Mouse (Mus musculus) forebrain, postnatal 0 days (tissue): ENCODE results near the gene Hist1h2ao. TPM values are rescaled to one million over a fixed set of nuclear protein-coding genes. Genes with fewer than 3 reads are reported as not detected.
"Not testable (repeated sequence)": the region's sequence is repeated elsewhere in the genome, so short reads cannot be mapped to it uniquely, and the experiment has no call there.

ENCODE experiments used
- ATAC-seq: fragments of 200-750 bp; cut with Nextera tagmentation; 2 replicates; pipeline ENCODE4 v1.8.0; 2017; ENCODE audit warnings: mild to moderate bottlenecking, moderate library complexity
- DNase-seq: peaks from one replicate; pipeline ENCODE4 v3.0.0-alpha.2; 2015
- H3K27ac ChIP-seq: fragments of 300-500 bp; sonication (generic); 2 replicates; pipeline ENCODE4 v1.5.1; 2014; ENCODE audit warnings: low read depth, mild to moderate bottlenecking, antibody characterized with exemption, low read length, moderate library complexity, mixed read lengths
- H3K27me3 ChIP-seq: fragments of 300-500 bp; sonication (generic); 2 replicates; pipeline ENCODE4 v1.6.1; 2014; ENCODE audit warnings: mild to moderate bottlenecking, low read length, mixed read lengths; ENCODE audit not compliant: insufficient read depth
- H3K36me3 ChIP-seq: fragments of 300-500 bp; sonication (generic); 2 replicates; pipeline ENCODE4 v1.6.1; 2014; ENCODE audit warnings: mild to moderate bottlenecking, moderate library complexity; ENCODE audit not compliant: insufficient read depth
- H3K4me1 ChIP-seq: fragments of 300-500 bp; sonication (generic); 2 replicates; pipeline ENCODE4 v1.6.1; 2014; ENCODE audit warnings: antibody characterized with exemption; ENCODE audit not compliant: insufficient read depth
- H3K4me2 ChIP-seq: fragments of 300-500 bp; sonication (generic); 2 replicates; pipeline ENCODE4 v1.6.1; 2014; ENCODE audit warnings: low read depth, mild to moderate bottlenecking, moderate library complexity
- H3K4me3 ChIP-seq: fragments of 300-500 bp; sonication (generic); 2 replicates; pipeline ENCODE4 v1.5.1; 2014; ENCODE audit warnings: low read depth, low read length, mixed read lengths
- H3K9ac ChIP-seq: fragments of 300-500 bp; sonication (generic); 2 replicates; pipeline ENCODE4 v1.6.1; 2014; ENCODE audit warnings: mild to moderate bottlenecking
- H3K9me3 ChIP-seq: fragments of 300-500 bp; sonication (generic); 2 replicates; pipeline ENCODE4 v1.6.1; 2016; ENCODE audit warnings: low read length
- CTCF ChIP-seq: sonication (generic); IDR thresholded peaks from 2 replicates; pipeline ENCODE4 v1.5.1; 2016; ENCODE audit warnings: antibody characterized with exemption, control low read depth, low read depth
- WGBS: fragments of 180-500 bp; shearing (Covaris S2); extraction: QIAGEN DNeasy Blood & Tissue Kit; methylation state at CpG from one replicate; pipeline ENCODE4 v1.1.7; 2014; 5-methylcytosine and 5-hydroxymethylcytosine counted together
- polyA plus RNA-seq: library from polyadenylated mRNA; unstranded; fragments of >200 nt; fragmentation: Nextera tagmentation; extraction: Ambion mirVana; gene quantifications from 2 replicates; pipeline ENCODE4 v1.2.1, GENCODE M21; 2015
- total RNA-seq: library from RNA; depleted of rRNA; stranded (reverse); fragments of >200 nt; gene quantifications from 2 replicates; pipeline ENCODE4 v1.2.3, GENCODE M21; 2014

Gene Hist1h2ao
- total and polyA plus RNA-seq, 2 experiments from 2014 or later: not detected

DNA sequence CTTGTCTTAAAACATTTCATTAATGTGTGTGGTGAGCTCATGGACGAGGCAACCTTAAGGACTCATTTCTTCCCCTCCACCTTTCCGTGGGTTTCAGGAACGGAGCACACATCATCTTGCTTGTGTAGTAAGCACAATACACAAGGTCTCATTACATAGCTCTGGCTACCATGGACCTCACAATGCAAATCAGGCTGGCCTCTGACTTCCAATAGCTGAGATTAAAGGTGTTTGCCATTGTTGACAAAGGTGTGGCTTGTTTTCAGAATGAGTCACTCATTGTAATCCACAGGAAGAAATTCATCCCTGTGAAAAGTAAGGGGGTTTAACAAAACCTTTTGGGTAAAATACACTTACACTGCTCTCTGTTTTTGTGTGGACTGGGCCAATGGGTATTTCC, 18.2 kb downstream of the Hist1h2ao start:
- Histone ChIP-seq H3K4me3 (no peak overlapping the region), H3K9ac (no peak overlapping the region), H3K27me3 (no peaks in the 10 kb centered on the region), H3K4me2 (no peak overlapping the region), H3K27ac (no peak overlapping the region), H3K4me1 (no peaks in the 10 kb centered on the region), H3K9me3 (no peaks in the 10 kb centered on the region), H3K36me3 (no peaks in the 10 kb centered on the region)
- DNase-seq (no peak), ATAC-seq (no peak)
- WGBS: 84% methylated on average over 3 of the region's 3 CpGs
- TF ChIP-seq CTCF: no peak

DNA sequence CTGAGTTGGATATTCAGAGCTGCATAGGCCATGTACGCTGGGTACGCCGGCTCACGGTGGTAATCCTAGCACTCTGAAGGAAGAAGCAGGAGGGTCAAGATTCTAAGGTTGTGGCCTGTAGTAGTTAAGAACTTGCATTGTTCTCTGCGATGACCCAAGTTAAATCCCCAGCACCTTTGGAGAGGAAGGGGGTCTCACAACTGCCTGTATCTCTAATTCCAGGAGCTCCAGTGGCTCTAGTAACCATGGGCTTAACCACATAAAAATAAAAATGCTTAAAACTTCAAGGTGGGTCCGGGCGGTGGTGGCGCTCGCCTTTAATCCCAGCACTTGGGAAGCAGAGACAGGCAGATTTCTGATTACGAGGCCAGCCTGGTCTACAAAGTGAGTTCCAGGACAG, 20.1 kb downstream of the Hist1h2ao start:
- no peaks in the 10 kb centered on the region for H3K36me3 ChIP-seq
- no peak overlapping the region for H3K4me3 ChIP-seq
- TF ChIP-seq CTCF: no peak
- DNase-seq (no peak), ATAC-seq (no peak)
- WGBS: 84% methylated on average over 10 of the region's 10 CpGs
- H3K4me1 ChIP-seq: no peaks in the 10 kb centered on the region
- no peaks in the 10 kb centered on the region for H3K9me3 ChIP-seq
- no peak overlapping the region for H3K9ac ChIP-seq
- H3K4me2 ChIP-seq: no peak overlapping the region
- H3K27me3 ChIP-seq: no peaks in the 10 kb centered on the region
- no peak overlapping the region for H3K27ac ChIP-seq

DNA sequence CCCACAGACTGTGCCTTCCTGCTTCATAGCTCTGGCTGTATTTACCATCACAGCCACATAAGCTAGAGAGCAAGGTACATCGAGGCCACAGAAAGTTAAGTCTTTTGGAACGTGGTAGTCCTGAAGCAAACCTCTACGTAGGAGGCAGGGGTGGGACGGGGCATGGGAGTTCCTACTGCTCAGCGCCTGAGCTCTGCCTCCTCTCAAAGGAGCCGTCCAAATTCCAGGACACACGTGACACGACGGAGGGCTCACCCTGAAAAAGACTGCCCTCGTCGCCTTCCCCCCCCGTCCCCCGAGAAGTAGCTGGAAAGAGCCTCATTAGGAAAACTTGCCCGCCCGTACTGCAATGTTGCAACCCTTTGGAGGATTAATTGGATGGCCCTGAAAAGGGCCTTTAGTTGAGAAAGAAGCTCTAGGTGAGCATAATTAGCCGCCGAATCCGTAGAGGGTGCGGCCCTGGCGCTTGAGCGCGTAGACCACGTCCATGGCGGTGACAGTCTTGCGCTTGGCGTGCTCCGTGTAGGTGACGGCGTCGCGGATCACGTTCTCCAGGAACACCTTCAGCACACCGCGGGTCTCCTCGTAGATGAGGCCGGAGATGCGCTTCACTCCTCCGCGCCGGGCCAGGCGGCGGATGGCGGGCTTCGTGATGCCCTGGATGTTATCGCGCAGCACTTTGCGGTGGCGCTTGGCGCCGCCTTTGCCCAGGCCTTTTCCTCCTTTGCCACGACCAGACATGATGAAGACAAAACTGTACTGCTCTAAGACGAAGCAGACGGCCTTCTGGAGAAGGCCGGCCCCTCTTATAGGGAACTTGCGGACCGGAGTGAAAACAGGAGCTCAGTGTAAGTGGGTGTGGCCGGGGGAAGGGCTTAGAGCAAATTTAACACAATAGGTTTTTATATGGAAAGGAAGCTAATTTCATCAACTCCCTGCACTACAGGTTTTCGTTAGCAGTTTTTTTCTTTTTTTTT, 21.4 kb downstream of the Hist1h2ao start, which contains the start of gene Hist1h4n:
Hist1h4n (minus strand) TSS at position 779 of the 977 bp plus-strand sequence.
- DNase-seq, H3K36me3 ChIP-seq, H3K27ac ChIP-seq, H3K9ac ChIP-seq, H3K9me3 ChIP-seq, H3K4me3 ChIP-seq, H3K4me1 ChIP-seq, H3K27me3 ChIP-seq: not testable (repeated sequence)
- H3K4me2 ChIP-seq: peak within 1 kb of the TSS; percentile 37; the same call in 1 of the 2 replicates
- peak; percentile 79 for ATAC-seq
- 6% methylated on average over 22 of the region's 58 CpGs for WGBS

DNA sequence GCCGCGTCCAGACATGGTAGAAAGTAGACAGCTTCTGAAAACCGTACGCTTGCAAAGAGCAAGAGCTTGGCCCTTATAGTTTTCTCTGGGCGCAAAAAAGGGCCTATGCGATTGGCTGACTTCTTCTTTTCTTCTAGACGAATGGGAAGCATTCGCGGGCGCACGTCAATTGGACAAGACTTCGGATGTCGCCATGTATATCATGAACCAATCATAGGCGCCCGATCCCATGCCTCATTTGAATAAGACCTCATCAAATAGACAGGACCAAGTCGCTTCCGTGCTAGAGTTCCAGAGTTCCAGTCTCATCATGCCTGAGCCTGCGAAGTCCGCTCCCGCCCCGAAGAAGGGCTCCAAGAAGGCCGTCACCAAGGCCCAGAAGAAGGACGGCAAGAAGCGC, 23.2 kb downstream of the Hist1h2ao start, which contains the start of the genes Hist1h2ap and Hist1h2br:
Hist1h2ap (minus strand) TSS at position 47 of the 400 bp plus-strand sequence.
Hist1h2br (plus strand) TSS at position 283 of the 400 bp plus-strand sequence.
- H3K4me2 ChIP-seq, H3K36me3 ChIP-seq, DNase-seq, H3K4me3 ChIP-seq, H3K4me1 ChIP-seq, H3K27me3 ChIP-seq, H3K27ac ChIP-seq, H3K9me3 ChIP-seq, H3K9ac ChIP-seq: not testable (repeated sequence)
- no CpG with 5 or more reads among the region's 24 CpGs for WGBS
- ATAC-seq: peak; percentile 95

DNA sequence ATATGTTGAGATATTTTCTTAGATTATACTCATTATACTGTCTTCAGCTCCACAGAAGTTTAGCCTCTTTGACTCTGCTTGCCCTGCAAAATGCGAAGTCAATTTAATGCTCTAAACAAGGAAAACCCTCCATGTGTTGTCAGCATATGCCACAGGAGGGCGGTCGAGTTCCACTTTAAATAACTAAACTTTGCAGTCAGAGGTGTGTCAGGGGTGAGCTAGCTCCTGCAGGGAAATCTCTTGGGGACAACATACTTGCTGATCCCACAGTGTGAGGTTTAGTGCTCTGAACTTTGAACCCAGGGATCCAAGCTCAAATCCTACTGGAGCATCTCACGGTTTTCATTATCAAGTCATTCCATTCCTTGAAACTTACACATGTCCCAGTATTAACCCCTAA, 30.2 kb downstream of the Hist1h2ao start:
- H3K4me1 ChIP-seq, H3K4me3 ChIP-seq, H3K9ac ChIP-seq, H3K9me3 ChIP-seq, H3K27ac ChIP-seq, H3K4me2 ChIP-seq, DNase-seq, H3K27me3 ChIP-seq, H3K36me3 ChIP-seq: not testable (repeated sequence)
- peak; percentile 82 for ATAC-seq
- no CpG with 5 or more reads among the region's 4 CpGs for WGBS

DNA sequence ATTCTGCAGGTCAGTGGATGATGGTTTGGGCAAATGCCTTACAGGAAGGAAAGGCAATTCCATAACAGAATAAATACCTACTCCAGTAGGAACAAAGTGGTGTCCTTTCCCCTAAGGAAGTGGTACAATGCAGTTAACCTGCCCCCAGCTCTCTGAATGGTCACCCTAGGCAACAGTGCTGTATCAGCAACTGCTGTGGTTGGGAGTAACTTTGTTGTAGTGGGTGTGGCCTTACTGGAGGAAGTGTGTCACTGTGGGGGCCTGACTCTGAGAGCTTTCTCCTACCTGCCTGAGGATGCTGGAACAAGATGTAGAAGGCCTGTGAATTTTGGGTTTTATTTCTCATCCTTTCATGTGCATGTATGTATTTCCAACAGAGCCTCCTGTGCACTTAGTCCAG, 36.1 kb downstream of the Hist1h2ao start:
- not testable (repeated sequence) for H3K4me3 ChIP-seq, H3K27me3 ChIP-seq, DNase-seq, H3K4me1 ChIP-seq, ATAC-seq, H3K9me3 ChIP-seq, H3K36me3 ChIP-seq, H3K9ac ChIP-seq, H3K4me2 ChIP-seq, H3K27ac ChIP-seq

DNA sequence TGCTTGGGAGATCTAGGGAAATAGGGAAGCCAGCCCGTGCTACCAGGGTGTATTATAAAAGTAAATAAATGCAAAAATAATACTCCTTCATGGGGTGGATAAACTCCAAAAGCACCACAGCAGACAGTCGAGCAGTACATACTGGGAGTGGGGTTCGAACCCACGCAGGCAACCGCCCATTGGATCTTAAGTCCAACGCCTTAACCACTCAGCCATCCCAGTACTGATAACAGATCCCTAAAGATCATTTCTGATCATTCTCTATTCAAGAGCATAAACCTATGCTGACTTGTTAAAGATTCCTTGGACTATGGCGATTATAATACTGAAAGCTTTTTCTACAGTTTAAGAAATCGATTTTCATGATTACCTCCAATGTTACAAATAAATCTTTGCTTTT, 37.6 kb downstream of the Hist1h2ao start:
- DNase-seq (no peak), ATAC-seq (no peak)
- WGBS: 17% methylated on average over 8 of the region's 8 CpGs
- H3K4me1 ChIP-seq: no peaks in the 10 kb centered on the region
- H3K27ac ChIP-seq: no peak overlapping the region
- no peaks in the 10 kb centered on the region for H3K9me3 ChIP-seq
- no peak for TF ChIP-seq CTCF
- no peaks in the 10 kb centered on the region for H3K27me3 ChIP-seq
- no peak overlapping the region for H3K4me3 ChIP-seq
- H3K36me3 ChIP-seq: no peaks in the 10 kb centered on the region
- H3K4me2 ChIP-seq: no peak overlapping the region
- H3K9ac ChIP-seq: no peak overlapping the region

DNA sequence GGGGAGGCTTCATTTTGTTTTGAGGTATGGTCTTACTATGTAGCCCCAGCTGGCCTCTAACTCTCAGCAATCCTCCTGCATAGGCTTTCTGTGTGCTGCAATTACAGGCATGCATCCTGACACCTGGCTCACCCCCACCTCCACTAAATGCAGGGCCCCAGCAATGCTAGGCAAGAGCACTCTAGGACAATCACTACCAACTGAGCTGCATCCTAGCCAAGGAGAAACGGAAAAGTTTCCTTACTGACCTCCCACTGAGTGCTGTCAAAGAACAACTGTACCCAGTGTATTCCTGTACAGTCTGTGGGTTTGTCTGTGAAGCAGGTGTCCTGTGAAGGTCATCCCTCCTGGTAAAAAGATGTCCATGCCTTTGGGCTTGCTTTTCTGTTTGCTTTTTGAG, 40.4 kb downstream of the Hist1h2ao start:
- H3K4me3 ChIP-seq, DNase-seq, H3K4me1 ChIP-seq, H3K27ac ChIP-seq, H3K4me2 ChIP-seq, H3K9me3 ChIP-seq, H3K27me3 ChIP-seq, H3K9ac ChIP-seq, H3K36me3 ChIP-seq, ATAC-seq: not testable (repeated sequence)
- WGBS: 41% methylated on average over 1 of the region's 1 CpGs
